Mouse (Mus musculus) MN1 (cell line): Measurements from ENCODE around the gene Cdcp2.

Source experiments
- DNase-seq: peaks from one replicate; pipeline ENCODE4 v3.0.0-alpha.2; 2016; ENCODE audit warnings: low spot score

Cdcp2 gene

GRCm38 (mm10) chr4:107134891-107135290 is 38.2 kb downstream of the Cdcp2 start:
- DNase-seq: peak; percentile 18

GRCm38 (mm10) chr4:107135663-107136062 is 39.0 kb downstream of the Cdcp2 start:
- DNase-seq: no peak

- no peak for DNase-seq
Measured at GRCm38 (mm10) chr4:107136531-107136930, 39.8 kb downstream of the Cdcp2 start.

- no peak for DNase-seq
Measured at GRCm38 (mm10) chr4:107138948-107139835, 42.5 kb downstream of the Cdcp2 start.

- peak; percentile 21 for DNase-seq
Measured at GRCm38 (mm10) chr4:107139836-107140631, 43.3 kb downstream of the Cdcp2 start.

GRCm38 (mm10) chr4:107143511-107143910 is 46.8 kb downstream of the Cdcp2 start:
- DNase-seq: no peak

- no peak for DNase-seq
Measured at GRCm38 (mm10) chr4:107150991-107151390, 54.3 kb downstream of the Cdcp2 start.

GRCm38 (mm10) chr4:107152571-107152970 is 55.9 kb downstream of the Cdcp2 start:
- DNase-seq: no peak

GRCm38 (mm10) chr4:107156983-107157401 is 60.3 kb downstream of the Cdcp2 start:
- DNase-seq: no peak

- DNase-seq: peak; percentile 18
Measured at GRCm38 (mm10) chr4:107159166-107159773, 62.6 kb downstream of the Cdcp2 start.

- no peak for DNase-seq
Measured at GRCm38 (mm10) chr4:107160181-107160580, 63.5 kb downstream of the Cdcp2 start.
